Mouse (Mus musculus): ENCODE data around the gene Rft1.

Rft1 gene

DNA sequence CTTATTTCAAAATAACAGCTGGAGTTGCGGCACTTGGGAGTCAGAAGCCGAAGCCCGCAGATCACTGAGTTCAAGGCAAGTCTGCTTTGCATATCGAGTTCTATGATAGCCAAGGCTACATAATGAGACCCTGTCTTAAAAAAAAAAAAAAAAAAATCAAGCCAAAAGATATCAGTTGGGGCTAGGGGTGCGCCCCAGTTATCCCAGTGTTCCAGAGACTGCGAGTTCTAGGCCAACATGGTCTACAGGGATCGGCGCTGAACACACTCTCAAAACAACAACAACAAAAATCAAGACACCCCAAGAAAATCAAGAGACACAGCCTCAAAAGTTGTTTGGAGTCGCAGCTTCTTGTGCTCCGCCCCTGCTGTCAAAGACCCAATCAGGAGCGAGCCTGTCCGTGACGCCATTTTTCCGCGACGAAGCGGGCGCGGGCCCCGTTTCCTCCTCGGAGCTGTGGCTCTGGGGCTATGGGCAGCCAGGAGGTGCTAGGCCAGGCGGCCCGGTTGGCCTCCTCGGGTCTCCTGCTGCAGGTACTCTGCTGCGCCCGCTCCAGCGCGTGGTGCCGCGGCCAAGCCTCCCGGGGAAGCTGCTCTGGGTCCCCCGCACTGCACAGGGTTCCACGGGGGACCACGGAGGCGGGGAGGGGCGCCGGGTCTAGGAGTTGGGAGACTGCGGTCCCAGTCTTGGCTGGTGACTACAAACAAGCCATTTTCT is at the start of gene Rft1:
Rft1 (plus strand) TSS at position 418 of the 717 bp plus-strand sequence.
- peak; percentile 95 for ATAC-seq (ENCODE audit: low TSS enrichment)

DNA sequence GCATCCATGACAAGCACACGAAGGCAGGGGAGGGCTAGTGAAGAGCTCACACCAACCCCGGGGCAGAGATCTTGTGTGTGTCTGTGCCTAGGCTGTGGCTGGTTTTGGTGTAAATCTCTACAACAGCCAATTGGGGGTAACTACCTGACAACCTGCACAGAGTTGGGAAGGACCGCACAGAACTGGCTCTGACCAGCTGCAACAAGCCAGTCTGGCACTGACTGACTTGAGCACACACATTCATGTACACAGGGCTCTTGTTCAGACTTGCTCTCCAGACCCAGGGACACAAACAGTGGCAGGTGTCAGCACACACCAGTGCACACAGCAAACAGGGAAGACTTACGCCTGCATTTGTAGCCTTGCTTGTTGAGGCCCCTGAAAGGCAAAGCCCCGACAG is 47.3 kb upstream of the Rft1 start:
- no peak for ATAC-seq (ENCODE audit: low TSS enrichment)

DNA sequence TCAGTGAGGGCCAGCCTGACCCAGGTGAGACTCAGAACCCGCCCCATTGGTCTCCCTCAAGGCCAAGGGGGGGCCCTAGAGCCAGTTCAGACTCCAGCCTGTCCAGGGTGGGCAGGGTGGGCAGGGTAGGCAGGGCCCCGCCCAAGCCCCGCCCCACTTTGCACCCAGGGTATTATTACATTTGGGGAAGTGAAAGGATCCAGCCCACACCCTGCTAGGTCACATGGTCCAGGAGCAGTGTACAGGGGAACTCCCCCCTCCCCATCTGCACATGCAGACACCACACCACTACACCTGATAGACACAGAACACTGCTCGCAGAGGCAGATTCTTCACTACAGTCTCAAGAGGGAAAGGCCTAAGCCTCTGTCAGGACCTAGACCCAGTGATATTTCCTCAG is 46.5 kb upstream of the Rft1 start:
- ATAC-seq (ENCODE audit: low TSS enrichment) = no peak

- ATAC-seq (ENCODE audit: low TSS enrichment) = no peak
Observed at GRCm38 (mm10) chr14:30608176-30608575, 46.0 kb upstream of the Rft1 start.

GRCm38 (mm10) chr14:30609499-30609898 is 44.7 kb upstream of the Rft1 start:
- no peak for ATAC-seq (ENCODE audit: low TSS enrichment)

- ATAC-seq (ENCODE audit: low TSS enrichment) = no peak
Observed at GRCm38 (mm10) chr14:30610304-30610703, 43.9 kb upstream of the Rft1 start.

DNA sequence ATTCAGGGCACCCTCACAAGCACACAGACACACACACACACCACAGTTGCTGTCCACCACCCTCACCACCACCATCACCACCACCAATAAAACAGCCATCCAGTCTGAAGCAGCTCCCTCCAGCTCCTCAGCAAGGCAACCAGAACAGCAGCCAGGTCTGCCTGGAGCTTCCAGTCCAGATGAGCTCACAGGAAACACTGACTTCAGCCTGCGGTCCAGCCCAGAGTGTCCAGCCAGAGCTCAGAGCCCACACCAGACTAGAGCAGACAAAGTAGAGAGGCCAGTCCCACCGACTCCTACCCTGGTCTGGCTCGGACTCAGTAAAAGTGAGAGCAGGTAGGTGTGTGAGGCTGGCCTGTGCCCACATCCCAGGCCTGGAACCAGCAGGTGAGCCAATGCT is 43.2 kb upstream of the Rft1 start:
- no peak for ATAC-seq (ENCODE audit: low TSS enrichment)

DNA sequence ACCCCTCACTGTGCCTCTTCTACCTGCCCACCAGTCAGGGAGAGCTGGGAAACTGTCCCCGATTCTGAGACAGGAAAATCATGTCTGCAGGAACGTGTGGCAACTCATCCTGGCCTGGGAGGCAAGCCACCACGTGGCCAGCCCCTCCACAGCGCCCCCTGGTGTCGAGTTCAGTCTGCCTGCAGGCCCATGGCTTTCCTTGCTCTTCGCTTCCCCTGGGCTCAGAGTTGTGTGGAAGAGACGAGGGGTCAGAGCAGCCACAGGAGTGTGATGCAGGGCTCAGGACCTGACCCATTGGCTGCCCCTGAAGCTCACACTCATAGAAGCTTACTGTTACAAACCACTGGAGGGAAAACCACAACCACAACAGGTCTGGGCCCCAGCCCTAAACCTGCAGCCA is 41.6 kb upstream of the Rft1 start:
- ATAC-seq (ENCODE audit: low TSS enrichment) = 0 out of 2 replicates have a peak, but pooled peaks have one; percentile 66

DNA sequence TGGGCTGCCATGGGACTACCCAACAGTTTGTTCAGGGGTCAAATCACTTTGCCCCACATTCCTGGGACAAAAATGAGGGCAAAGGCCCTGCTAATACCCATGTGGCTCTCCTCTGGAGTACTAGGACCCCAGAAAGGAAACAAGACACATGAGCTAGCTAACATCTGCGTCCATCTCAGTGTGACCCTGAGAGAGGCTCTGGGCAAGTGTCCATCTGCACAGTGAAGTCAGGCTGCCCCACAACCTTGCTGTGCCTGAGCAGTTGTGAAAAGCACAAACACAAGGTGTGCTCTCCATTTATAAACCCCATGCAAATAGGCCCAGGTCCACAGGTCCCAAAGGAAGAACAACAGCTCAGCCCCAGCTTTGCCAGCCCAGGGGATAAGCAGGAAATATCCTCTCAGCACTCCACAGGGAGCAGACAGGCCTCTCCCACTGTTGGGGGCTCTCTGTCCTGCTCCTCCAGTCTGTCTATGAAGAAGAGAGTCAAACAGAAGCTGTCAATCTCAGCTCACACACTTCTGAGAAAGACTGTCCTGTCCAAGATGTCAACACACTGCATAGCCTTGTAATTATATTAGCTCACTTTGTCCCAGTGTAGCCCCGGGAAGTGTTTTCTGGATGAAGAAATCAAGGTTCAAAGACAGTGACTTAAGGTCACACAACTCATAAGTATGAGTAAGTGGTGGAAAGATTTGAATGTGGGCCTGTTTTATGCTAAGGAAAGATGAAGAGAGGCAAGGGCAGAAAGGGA is 41.0 kb upstream of the Rft1 start:
- ATAC-seq (ENCODE audit: low TSS enrichment) = no peak

DNA sequence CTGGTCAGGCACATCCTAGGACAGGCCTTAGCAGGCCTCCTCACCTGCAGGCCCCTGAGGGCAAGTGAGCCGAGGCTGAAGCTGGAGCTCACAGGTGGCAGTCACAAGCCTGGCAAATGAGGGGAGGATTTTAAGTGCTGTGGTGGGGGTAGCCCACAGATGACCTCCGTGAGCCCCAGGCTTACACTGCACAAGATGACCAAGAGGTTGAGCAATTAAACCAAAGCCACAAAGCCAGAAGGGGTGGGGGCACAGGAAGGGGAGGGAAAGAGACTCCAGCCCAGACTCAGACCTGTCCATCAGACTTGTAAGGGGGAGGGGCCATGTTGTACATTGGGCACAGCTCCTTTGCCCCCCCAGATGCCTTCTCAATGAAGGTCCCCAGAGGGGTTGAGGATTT is 37.4 kb upstream of the Rft1 start:
- ATAC-seq (ENCODE audit: low TSS enrichment) = no peak

DNA sequence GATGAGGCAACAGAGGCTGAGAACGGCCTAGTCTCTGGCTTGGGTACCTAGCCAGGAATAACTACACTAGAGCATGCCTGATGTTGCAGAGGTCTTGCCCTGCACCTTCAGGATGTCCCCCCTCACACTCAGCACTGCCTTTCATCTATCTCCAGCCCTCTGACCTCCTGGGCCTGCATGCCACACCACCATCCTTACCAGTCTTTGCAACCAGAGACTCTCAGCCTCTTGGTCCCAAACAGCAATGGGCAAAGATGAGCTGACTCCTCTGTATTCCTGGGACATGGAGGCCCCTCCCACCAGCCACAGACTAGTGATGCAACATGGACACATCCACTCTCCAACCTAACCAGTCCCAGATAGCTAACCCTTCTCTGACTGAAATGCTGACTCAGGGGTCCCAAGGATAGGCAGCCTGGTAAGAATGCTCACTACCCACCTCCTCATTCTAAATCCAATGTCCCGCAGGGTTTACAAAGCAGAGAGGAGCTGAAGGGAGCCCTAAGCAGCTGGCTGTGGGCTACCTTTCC is 35.3 kb upstream of the Rft1 start:
- no peak for ATAC-seq (ENCODE audit: low TSS enrichment)

DNA sequence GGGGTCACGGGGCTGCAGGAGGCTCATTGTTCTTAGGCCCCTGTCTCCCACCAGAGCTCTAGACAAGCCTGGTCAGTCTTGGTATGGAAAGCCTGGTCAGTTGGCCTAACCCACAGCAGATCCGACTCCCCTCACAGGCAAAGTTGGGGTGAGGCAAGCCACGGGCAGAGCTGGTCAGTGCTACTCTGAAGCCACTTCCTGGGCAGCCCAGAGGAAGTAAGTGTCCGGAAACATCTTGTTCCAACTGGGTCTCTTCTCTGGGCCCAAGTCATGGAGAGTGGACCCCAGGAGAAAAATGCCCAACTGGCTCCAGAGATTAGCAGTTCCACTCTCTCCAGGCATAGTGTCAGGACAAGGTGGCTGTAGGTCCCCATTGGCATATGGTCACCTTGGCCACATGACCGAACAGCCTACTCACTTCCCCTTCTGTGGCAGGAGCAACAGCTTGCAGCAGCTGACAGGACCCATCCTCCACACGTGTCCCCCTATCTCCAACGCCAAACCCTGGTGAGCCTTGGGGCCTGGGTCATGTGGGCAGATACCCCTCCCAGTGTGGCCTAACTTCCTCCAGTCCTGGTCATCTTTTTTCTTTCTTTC is 34.1 kb upstream of the Rft1 start:
- ATAC-seq (ENCODE audit: low TSS enrichment) = no peak

- ATAC-seq (ENCODE audit: low TSS enrichment) = no peak
Observed at GRCm38 (mm10) chr14:30622130-30622529, 32.0 kb upstream of the Rft1 start.

GRCm38 (mm10) chr14:30622556-30622955 is 31.6 kb upstream of the Rft1 start:
- no peak for ATAC-seq (ENCODE audit: low TSS enrichment)

GRCm38 (mm10) chr14:30624277-30624721 is 29.9 kb upstream of the Rft1 start:
- no peak for ATAC-seq (ENCODE audit: low TSS enrichment)

- no peak; the same call in 1 of the 2 replicates for ATAC-seq (ENCODE audit: low TSS enrichment)
Observed at GRCm38 (mm10) chr14:30625131-30625807, 28.9 kb upstream of the Rft1 start.

DNA sequence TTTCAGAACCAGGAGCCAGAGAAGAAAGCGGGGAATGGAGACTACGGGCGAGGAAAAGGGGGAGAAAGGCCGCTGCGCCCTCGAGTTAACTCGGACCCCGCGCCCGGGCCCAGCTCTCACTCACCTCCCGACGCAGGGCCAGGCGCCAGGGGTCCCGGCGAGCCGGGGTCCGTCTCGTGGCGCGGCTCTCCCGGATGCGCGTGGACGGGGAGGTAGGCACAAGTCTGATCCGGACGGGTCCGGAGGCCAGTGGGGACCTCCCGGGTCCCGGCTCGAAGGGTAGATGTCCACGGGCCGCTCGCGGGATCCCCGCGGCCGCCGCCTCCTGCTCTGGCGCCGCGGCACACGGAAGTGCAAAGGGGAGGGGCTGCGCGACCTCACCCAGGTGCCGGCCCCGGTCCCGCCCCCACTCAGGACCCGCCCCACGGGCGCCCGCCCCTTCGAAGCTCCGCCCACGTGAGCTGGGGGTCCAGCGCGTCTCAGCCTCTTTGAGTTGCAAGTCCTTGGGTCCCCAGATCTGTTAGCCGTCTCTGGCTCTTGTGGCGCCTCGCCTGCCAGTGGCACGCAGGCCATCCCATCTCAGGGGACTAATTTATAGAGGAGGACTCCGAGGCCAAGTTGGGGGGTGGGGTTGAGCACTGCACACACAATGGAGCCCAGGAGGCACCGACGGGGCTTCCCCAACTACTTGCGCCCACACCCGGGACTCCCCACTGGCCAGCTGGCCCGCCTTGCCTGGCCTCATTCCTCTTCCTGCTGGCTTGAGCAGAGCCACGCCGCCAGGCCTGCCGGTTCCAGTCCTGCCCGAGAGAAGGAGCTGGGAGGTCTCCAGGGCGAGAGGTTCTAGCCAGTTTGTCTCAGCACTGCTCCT is 28.1 kb upstream of the Rft1 start, which contains the start of gene Prkcd:
Prkcd (minus strand) TSS at position 355 of the 871 bp plus-strand sequence.
- peak; percentile 39; the same call in 1 of the 2 replicates for ATAC-seq (ENCODE audit: low TSS enrichment)

DNA sequence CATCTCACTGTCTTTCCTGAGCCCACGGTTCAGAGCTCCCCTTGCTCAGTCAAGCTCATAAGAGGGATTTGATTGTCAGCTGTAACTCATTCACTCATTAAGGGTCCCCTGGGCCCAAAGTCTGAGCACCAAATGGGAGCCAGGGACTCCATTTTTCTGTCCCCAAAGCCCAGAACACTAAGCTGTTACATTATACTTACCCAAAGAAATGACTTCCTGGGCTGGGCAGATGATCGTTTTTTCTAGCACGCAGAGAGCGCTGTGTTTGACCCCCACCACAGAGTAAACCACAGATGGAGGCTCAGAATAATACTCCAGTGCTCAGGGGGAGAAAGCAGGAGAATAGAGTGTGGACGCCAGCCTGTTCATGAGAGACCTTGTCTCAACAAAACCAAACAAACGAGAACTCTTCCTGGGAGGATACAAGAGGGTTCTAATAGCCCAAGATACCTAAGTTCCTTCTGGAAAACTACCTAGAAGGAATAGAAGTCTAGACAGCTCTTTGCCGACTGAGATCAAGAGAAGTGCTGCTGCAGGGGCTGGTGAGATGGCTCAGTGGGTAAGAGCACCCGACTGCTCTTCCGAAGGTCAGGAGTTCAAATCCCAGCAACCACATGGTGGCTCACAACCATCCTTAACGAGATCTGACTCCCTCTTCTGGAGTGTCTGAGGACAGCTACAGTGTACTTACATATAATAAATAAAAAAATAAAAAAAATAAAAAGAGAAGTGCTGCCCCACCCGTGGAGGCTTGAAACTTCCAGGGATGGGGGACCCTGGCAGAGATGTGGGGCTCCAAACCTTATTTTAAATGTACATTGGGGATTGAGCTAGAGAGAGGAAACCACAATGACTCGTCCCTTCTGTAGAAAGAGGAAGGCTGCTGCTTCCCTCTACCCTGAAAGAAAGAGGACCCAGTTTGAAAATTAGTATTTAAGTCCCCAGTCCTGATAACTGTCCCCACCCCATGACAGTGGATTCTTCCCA is 27.1 kb upstream of the Rft1 start:
- ATAC-seq (ENCODE audit: low TSS enrichment) = no peak

DNA sequence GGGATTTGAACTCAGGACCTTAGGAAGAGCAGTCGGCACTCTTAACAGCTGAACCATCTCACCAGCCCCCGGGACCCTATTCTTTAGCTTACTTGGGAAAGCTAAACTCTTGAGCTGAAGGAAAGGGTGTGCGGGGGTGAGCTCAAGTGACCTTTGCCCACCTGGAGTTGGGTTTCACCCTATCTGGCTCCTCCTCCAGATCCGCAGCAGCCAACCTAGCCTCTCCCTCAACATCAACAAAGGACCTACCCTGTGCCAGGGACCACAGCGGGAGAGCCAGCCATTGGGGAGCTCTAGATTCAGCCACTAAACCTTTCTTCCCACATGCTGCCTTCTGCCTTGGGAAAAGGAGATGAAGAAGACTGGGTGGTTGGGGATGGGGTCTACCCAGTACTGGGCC is 25.9 kb upstream of the Rft1 start:
- ATAC-seq (ENCODE audit: low TSS enrichment) = no peak

DNA sequence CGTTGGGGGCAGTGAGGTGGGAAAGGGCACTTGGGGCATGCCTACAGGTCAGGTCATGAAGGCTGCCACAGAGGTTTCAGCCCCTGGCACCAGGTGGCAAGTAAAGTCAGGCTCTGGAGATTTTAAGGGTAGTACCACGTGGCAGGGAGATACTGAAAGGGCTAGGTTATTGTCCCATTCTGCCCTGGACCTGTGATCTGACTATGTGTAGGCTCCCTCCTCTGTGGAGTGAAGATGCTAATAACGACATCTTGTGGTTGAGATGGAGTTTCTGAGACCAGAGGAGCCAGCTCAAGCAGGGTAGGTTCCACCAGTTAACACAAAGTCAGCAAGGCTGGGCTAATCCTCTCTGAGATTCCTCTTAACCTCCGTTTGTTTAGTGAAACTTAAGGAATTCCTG is 24.3 kb upstream of the Rft1 start:
- ATAC-seq (ENCODE audit: low TSS enrichment) = no peak
